Mouse (Mus musculus) midbrain, embryonic 13.5 days (tissue): ENCODE measurements around the gene Scaf8. TPM values are rescaled to one million over a fixed set of nuclear protein-coding genes. Genes with fewer than 3 reads are reported as not detected.
A peak's percentile ranks its signal among the peaks of the same experiment; 100 is the strongest.
"Not testable (repeated sequence)": the region's sequence is repeated elsewhere in the genome, so short reads cannot be mapped to it uniquely, and the experiment has no call there.

ENCODE experiments used
- ATAC-seq: fragments of 200-750 bp; cut with Nextera tagmentation; 2 replicates; pipeline ENCODE4 v1.8.0; 2017; ENCODE audit warnings: mild to moderate bottlenecking, moderate TSS enrichment, moderate library complexity
- H3K27ac ChIP-seq: fragments of 300-500 bp; sonication (generic); 2 replicates; pipeline ENCODE4 v1.5.1; 2015; ENCODE audit warnings: inconsistent platforms, mild to moderate bottlenecking, moderate library complexity
- H3K27me3 ChIP-seq: fragments of 300-500 bp; sonication (generic); 2 replicates; pipeline ENCODE4 v1.6.1; 2015; ENCODE audit warnings: mild to moderate bottlenecking, inconsistent platforms
- H3K36me3 ChIP-seq: fragments of 300-500 bp; sonication (generic); 2 replicates; pipeline ENCODE4 v1.6.1; 2015; ENCODE audit warnings: mild to moderate bottlenecking, inconsistent platforms
- H3K4me1 ChIP-seq: fragments of 300-500 bp; sonication (generic); replicated peaks from 2 replicates; pipeline ENCODE4 v1.6.1; 2015; ENCODE audit warnings: inconsistent platforms
- H3K4me2 ChIP-seq: fragments of 300-500 bp; sonication (generic); replicated peaks from 2 replicates; pipeline ENCODE4 v1.6.1; 2015; ENCODE audit warnings: moderate library complexity, mild to moderate bottlenecking, inconsistent platforms
- H3K4me3 ChIP-seq: fragments of 300-500 bp; sonication (generic); replicated peaks from 2 replicates; pipeline ENCODE4 v1.5.1; 2015; ENCODE audit warnings: mild to moderate bottlenecking, inconsistent platforms
- H3K9ac ChIP-seq: fragments of 300-500 bp; sonication (generic); replicated peaks from 2 replicates; pipeline ENCODE4 v1.6.1; 2015; ENCODE audit warnings: mild to moderate bottlenecking, inconsistent platforms
- H3K9me3 ChIP-seq: fragments of 300-500 bp; sonication (generic); 2 replicates; pipeline ENCODE4 v1.6.1; 2016; ENCODE audit warnings: mild to moderate bottlenecking, inconsistent platforms
- WGBS: fragments of 180-500 bp; shearing (Covaris S2); methylation state at CpG from one replicate; pipeline ENCODE4 v1.1.7; 2015; 5-methylcytosine and 5-hydroxymethylcytosine counted together
- polyA plus RNA-seq: library from polyadenylated mRNA; unstranded; fragments of >200 nt; fragmentation: Nextera tagmentation; extraction: Ambion mirVana; gene quantifications from 2 replicates; pipeline ENCODE4 v1.2.1, GENCODE M21; 2015

Scaf8 gene
- 15.4 and 17.0 TPM in 2 replicates for polyA plus RNA-seq

DNA sequence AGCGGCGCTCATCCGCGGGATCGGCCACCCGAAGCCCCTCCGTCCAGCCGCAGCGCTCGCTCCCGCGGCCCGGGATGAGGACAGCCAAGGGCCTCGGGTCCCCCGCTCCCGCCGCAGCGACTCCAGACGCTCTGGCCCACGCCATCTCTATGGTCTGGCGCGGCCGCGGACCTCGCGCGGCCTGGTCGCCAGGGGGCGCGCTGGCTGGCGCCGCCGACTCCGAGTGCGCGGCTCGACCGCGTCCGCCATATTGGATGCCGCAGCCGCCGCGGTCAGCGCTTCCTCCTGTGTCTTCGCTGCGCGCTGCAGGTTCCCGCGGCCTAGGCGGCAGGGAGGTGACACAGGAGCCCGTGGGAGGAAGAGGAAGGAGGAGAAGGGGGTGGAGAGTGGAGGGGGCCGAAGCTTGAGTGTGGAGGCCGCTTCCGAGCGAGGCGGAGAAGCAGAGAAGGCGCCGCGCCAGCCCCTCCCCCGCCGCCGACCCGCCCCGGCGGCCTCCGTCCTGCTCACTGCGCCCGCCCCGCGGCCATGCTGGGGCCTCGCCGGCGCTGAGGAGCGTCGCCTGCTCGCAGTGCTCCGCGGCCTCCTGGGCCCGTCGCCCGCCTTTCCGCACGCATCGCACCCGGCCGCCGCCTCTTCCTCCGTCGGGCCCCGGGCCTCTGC, at the start of gene Scaf8:
Gene Scaf8 (plus strand): TSS at position 253 of the 660 bp plus-strand sequence.
- Histone ChIP-seq H3K36me3 (no peaks in the 10 kb centered on the region), H3K27ac (peak within 1 kb of the TSS; percentile 99), H3K4me2 (peak within 1 kb of the TSS; percentile 78), H3K4me1 (peaks cover 40% of the 10 kb centered on the region), H3K9me3 (no peaks in the 10 kb centered on the region), H3K27me3 (no peaks in the 10 kb centered on the region), H3K9ac (peak within 1 kb of the TSS; percentile 94), H3K4me3 (peak within 1 kb of the TSS; percentile 96)
- under 1% methylated on average over 83 of the region's 91 CpGs for WGBS
- ATAC-seq = peak; percentile 98

DNA sequence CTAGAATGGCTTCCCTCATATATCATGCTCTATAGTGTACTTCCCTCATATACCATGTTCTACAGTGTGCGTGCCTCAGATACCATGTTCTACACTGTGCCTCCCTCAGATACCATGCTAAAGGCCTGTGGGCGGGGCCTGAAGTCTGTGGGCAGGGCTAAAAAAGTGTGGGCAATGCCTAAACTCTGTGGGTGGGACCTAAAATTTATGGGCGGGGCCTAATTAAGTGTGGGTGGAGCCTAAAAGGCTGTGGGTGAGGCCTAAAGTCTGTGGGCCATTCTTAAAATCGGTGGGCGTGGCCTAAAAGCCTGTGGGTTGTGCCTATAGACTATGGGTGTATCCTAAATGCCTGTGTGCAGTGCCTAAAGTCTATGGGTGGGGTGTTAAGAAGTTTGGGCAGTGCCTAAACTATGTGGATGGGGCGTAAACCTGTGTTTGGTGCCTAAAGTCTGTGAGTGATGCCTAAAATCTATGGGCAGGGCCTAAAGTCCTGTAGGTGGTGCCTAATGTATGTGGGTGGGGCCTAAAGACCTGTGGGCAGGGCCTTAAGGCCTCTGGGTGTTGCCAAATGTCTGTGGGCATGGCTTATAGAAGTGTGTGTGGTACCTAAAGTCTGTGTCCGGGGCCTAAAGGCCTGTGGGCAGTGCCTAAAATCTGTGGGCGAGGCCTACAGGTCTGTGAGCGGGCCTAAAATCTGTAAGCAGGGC, 39.5 kb upstream of the Scaf8 start:
- Histone ChIP-seq H3K4me2 (no peak overlapping the region), H3K27me3 (no peaks in the 10 kb centered on the region), H3K4me3 (no peak overlapping the region), H3K4me1 (no peaks in the 10 kb centered on the region), H3K9me3 (0 out of 2 replicates have a peak, but pooled peaks cover 3% of the 10 kb centered on the region), H3K36me3 (peaks cover 77% of the 10 kb centered on the region), H3K27ac (no peak overlapping the region), H3K9ac (no peak overlapping the region)
- WGBS = 96% methylated on average over 9 of the region's 9 CpGs
- ATAC-seq = no peak

DNA sequence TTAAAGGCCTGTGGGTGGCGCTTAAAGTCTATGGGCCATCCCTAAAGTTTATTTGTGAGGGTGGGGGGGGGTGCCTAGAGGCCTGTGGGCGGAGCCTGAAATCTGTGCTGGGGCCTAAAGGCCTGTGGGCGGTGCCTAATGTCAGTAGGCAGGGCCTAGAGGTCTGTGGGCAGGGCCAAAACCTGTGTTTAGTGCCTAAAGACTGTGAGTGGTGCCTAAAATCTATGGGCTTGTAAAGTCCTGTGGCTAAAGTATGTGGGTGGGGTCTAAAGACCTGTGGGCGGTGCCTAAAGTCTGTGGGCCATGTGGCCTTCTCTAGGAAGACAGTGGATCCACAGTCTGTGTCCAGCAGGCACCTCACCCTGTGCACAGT, 38.9 kb upstream of the Scaf8 start:
- H3K9ac ChIP-seq = no peak overlapping the region
- H3K4me3 ChIP-seq = no peak overlapping the region
- no peaks in the 10 kb centered on the region for H3K4me1 ChIP-seq
- no peak overlapping the region for H3K27ac ChIP-seq
- H3K9me3 ChIP-seq = 0 out of 2 replicates have a peak, but pooled peaks cover 3% of the 10 kb centered on the region
- H3K36me3 ChIP-seq = peaks cover 71% of the 10 kb centered on the region
- ATAC-seq = no peak
- 97% methylated on average over 4 of the region's 4 CpGs for WGBS
- H3K4me2 ChIP-seq = no peak overlapping the region
- no peaks in the 10 kb centered on the region for H3K27me3 ChIP-seq

DNA sequence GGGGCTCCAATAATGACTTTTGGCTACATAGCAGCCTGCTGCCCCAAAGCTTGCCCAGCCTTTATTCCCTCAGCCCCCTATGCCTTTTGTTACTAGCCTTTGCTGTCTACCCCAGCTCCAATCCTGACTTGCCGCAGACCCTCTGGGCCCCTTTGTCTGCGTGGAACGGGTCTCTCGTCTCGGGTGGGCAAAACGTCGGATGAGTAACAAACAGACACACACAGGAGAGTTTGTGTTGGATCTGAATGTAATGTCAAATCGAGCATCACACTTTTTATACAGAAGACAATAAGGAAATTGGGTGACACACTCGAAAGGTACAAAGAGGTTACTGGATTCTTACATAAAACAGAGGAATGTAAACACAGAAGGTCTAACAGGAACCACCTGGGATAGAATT, 36.8 kb upstream of the Scaf8 start:
- not testable (repeated sequence) for H3K4me1 ChIP-seq, H3K9me3 ChIP-seq, H3K27ac ChIP-seq, H3K4me2 ChIP-seq, H3K4me3 ChIP-seq, H3K27me3 ChIP-seq, H3K9ac ChIP-seq, ATAC-seq
- peaks cover 51% of the 10 kb centered on the region for H3K36me3 ChIP-seq
- WGBS = 94% methylated on average over 9 of the region's 9 CpGs

DNA sequence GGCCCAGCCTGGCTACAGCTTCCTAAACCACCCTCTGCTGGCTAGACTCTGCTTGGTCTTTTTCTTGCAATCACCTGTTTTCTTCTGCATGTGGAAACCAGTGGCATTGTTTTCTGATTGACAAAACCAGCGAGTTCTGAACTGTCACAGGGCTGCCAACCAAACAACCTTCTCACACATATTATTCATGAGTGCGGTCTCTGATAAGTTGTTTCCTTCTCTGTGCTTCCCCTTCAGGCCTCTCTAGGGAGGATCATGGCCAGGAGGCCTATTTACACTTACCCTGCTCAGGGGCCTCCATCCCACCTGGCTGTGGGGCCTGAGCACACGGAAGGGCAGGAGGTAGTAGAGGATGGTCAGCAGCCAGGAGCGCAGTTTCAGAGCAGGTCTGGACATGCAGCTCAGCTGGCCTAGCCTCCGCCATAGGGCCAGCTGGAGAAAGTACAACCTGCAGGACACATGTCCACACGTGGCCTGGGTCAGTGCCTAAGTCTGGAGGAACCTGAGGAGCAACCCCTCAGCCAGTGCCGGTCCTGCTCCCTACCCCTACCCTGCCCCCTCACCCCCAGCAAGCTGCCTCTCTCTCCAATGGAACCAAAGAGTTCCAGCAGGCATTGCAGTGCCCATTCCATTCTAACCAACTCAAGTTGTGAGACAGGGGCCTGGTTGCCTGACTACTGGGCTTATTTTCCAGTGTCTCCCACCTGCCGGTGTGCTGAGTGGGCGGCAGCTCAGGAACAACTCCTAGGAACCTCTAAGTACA, 34.0 kb upstream of the Scaf8 start:
- peaks cover 22% of the 10 kb centered on the region for H3K36me3 ChIP-seq
- not testable (repeated sequence) for H3K27me3 ChIP-seq, H3K4me3 ChIP-seq, H3K9ac ChIP-seq, H3K4me1 ChIP-seq, H3K4me2 ChIP-seq, ATAC-seq, H3K27ac ChIP-seq, H3K9me3 ChIP-seq
- 91% methylated on average over 7 of the region's 9 CpGs for WGBS

DNA sequence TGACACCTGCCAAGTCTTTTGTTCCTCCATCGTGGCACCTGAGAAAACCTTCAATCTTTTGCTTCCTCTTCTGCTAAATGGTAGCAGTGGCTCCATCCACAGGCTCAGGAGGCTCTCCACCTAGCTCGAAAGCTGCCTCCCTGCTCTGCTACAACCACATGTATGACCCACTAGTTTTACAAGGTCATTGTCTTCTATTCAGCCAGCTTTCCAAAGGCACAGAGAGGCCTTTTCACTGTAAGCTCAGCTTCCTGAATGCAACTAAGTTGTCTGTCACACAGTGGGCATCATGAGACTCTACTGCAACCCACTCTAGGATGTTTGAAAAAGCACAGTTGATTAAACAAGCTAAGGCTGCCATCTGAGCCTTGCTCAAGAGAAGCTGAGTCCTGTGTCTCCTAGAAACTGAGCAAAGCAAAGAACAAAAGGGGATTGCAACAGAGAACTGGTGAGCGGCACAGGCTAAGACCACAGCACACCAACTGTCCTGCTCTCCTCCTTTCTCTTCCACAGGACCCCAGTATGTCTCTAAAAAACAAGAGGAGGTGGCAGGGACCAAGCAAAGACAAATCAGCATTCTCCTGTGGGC, 33.2 kb upstream of the Scaf8 start:
- H3K27me3 ChIP-seq, H3K4me3 ChIP-seq, H3K4me1 ChIP-seq, H3K9me3 ChIP-seq, H3K27ac ChIP-seq, H3K4me2 ChIP-seq, H3K9ac ChIP-seq: not testable (repeated sequence)
- H3K36me3 ChIP-seq = peaks cover 14% of the 10 kb centered on the region
- 84% methylated on average over 3 of the region's 3 CpGs for WGBS
- peak; percentile 55 for ATAC-seq

DNA sequence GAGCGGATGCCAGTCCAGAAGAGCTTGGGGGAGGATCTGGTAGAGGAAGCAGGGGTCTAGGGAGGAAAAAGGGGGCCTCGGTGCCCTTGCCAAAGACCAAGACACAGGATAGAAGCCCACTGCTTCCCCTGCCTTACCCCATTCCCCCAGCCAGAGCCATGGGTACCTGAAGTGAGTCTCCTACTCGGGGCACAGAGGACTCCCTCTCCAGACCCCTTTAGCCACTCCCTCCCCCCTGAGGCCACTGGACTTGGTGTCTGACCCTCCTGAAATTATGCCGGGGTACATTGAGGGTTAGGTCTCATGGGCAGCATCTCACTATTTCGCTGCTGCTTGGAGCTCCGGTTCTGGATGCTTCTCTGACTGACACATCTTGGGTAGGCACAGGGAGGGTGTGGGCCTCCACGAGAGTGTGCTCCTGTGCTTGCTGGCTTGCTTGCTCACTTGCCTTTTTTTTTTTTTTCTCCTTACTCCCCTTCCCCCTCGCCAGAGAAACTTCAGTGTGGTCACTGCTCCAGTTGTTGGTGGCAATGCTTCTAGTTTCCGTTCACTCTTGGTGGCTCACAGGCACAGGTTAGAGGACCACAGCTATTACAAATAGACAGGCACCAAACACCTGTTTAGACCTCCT, 32.5 kb upstream of the Scaf8 start:
- H3K9me3 ChIP-seq, H3K9ac ChIP-seq, H3K27me3 ChIP-seq, H3K4me1 ChIP-seq, H3K36me3 ChIP-seq, H3K27ac ChIP-seq: not testable (repeated sequence)
- WGBS = 79% methylated on average over 7 of the region's 9 CpGs
- ATAC-seq = peak; percentile 72
- peak overlapping the region; percentile 40 for H3K4me3 ChIP-seq
- peak overlapping the region; percentile 39 for H3K4me2 ChIP-seq

DNA sequence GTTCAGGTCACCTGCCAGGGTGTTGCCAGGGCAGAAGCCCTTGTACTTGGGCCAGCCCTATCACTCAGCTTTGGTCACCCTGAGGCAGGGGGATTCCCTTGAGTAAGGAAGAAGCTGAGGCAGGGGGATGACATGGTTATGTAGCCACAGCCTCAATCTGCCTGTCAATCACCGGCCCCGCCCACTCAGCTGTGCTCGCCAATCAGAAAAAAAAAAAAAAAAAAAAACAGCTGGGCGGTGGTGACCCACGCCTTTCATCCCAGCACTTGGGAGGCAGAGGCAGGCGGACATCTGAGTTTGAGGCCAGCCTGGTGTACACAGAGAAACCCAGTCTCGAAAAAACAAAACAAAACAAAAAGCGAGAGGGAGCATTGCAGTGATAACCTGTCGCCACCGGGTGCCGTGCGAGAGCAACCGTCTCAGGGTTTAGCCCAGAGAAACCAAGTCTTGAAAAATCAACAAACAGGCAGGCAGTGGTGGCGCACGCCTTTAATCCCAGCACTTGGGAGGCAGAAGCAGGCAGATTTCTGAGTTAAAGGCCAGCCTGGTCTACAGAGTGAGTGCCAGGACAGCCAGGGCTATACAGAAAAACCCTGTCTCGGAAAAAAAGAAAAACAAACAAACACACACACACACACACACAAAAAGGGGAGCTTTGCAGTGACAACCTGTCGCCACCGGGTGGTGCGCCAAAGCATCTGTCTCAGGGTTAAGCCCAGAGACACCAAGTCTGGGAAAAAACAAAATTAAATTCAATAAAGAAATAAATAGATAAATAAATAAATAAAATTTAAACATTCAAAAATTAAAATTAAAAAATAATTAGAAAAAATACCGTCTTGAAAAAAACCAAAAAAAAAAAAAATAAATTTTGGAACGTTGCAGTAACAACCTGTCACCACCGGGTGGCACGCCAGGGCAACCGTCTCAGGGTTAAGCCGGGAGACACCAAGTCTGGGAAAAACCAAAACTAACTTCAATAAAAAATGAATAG, 31.7 kb upstream of the Scaf8 start:
- not testable (repeated sequence) for H3K36me3 ChIP-seq, H3K27me3 ChIP-seq, H3K27ac ChIP-seq, H3K4me1 ChIP-seq, H3K9me3 ChIP-seq, H3K9ac ChIP-seq
- H3K4me2 ChIP-seq = peak overlapping the region; percentile 39
- WGBS = 3% methylated on average over 25 of the region's 25 CpGs
- peak; percentile 4; the same call in 1 of the 2 replicates for ATAC-seq
- H3K4me3 ChIP-seq = peak overlapping the region; percentile 47

DNA sequence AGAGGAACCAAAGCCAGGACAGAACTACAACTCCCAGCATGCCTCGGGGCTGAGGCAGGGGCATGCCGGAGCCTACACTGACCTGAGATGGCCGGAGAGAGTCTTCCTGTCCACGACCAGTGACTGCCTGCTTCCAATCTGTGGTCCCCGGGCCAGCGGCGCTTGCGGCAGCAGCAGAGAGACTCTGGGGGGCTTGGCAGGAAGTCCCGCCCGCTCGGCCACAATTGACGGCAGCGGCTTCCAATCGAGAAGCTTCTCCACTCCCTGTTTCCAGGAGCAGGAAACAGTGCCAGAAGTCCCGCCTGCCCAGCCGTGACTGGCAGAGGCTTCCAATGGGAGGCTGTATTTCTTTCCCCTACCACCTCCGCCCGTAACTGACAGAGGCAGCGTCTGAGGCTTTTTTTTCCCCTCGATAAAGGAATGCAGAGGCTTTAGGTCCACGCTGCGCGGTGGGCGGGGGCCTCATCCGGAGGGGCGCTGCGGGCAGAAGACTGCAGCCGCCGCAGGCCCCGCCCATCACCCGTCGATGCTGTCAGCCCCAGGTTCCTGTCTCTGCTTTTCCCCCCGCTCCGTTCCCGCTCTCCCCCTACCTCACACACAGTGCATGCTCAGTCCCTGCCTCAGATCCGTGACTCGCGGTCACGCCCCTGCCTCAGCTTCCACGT, 30.8 kb upstream of the Scaf8 start:
- H3K27ac ChIP-seq = peak overlapping the region; percentile 93
- H3K4me3 ChIP-seq = peak overlapping the region; percentile 47
- WGBS = under 1% methylated on average over 40 of the region's 40 CpGs
- H3K4me2 ChIP-seq = peak overlapping the region; percentile 61
- peak; percentile 83 for ATAC-seq
- peaks cover 3% of the 10 kb centered on the region for H3K9me3 ChIP-seq
- H3K27me3 ChIP-seq = no peaks in the 10 kb centered on the region
- H3K4me1 ChIP-seq = peaks cover 6% of the 10 kb centered on the region; the same call in 1 of the 2 replicates
- peaks cover 2% of the 10 kb centered on the region; the same call in 1 of the 2 replicates for H3K36me3 ChIP-seq
- H3K9ac ChIP-seq = peak overlapping the region; percentile 56

DNA sequence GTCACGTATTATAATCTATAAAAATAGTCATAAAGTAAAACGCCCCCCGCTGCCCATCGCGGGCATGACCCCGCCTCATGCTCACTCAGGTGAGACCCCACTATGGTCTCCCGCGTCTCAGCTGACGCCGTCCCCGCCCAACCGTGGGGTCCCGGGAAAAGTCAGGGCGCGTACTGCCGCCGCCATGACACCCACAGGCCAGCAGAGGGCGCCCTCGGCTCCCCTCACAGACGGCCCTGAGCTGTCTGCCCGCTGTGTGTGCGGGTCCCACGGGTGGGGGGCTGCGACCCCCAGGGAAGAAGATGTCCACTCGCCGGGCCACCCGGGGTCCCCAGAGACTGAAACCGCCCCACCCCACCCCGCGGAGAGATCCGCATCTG, 30.2 kb upstream of the Scaf8 start:
- under 1% methylated on average over 31 of the region's 31 CpGs for WGBS
- Histone ChIP-seq H3K9ac (peak overlapping the region; percentile 56), H3K4me1 (peaks cover 6% of the 10 kb centered on the region; the same call in 1 of the 2 replicates), H3K4me2 (peak overlapping the region; percentile 61), H3K36me3 (no peaks in the 10 kb centered on the region), H3K4me3 (peak overlapping the region; percentile 47), H3K27me3 (no peaks in the 10 kb centered on the region), H3K9me3 (peaks cover 3% of the 10 kb centered on the region), H3K27ac (peak overlapping the region; percentile 93)
- ATAC-seq = peak; percentile 44
